Mouse (Mus musculus): Measurements from ENCODE around the gene H3f3a.

The H3f3a gene

DNA sequence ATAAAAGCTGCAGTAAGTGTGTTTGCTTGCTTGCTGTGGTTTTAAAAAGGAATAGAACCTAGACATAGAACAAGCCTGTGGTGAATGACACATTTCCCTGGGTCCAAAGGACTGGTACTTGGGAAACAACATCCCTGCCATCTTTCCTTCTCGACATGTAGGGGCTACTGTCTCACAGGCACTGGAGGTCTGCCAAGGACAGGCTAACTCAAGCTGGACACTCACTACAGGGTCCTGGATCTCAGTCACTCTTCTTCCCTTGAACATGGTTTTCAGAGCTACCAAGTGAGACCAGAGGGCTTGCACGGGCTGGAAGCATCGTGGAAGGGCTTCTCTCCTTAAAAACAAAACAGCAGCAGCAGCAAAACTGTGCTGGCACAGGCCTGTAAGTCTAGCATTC is 10.0 kb upstream of the H3f3a start:
- DNase-seq (ENCODE audit: low read depth in 2 of 2, low spot score in 2 of 2) = no peak

DNA sequence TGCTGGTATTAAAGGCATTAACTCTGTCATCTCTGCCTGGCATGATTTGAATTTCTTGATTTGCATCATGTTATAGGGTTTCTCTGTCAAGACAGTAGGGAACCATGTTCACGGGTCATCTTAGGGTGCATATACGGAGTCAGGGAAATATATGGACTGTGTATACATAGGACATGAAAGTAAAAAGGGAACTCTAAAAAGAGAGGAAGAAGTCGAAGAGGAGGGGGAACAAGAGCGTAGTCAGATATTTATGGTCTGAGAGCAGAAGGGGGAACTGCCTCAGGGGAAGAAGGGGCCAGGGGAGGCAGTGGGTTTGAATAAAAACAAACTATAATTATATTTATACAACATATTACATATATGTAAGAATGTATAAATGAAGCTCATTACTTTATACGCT is 8.5 kb upstream of the H3f3a start:
- DNase-seq (ENCODE audit: low read depth in 2 of 2, low spot score in 2 of 2) = no peak

DNA sequence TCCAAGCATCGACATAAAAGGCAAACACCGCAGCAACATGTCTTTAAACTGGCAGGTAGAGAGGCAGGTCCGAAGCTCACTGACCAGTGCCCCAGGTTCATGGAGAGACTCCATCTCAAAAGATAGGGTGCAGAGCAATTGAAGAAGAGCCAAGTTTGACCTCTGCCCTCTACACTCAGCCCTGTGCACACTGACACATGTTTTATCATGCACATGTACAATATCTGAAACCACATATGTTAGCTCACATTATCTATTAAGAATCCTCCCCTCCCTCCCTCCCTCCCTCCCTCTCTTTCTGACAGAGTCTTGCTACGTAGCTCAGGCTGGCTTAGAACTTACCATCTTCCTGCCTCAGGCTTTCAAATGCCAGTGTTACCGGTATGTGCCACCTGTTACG is 7.4 kb upstream of the H3f3a start:
- no peak for DNase-seq (ENCODE audit: low read depth in 2 of 2, low spot score in 2 of 2)

DNA sequence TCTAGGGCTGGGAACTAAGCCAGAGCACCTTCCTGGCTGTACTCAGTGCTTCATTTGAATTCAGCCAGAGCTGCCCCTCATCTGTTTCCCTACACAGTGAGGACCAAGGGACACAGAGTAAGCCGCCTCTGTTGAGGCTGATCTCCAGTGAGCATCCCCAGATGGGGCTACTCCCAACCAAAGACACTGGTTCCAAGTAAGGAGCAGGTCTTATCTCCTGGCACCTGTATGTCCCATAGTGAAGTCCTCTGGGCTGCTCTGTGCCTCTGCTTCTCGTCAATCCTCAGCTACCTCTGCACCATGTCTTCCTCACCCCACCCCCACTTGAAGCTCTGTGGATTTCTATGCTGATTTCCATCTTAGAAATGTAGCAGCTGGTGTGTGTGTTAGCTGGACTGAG is 4.3 kb upstream of the H3f3a start:
- no peak for DNase-seq (ENCODE audit: low read depth in 2 of 2, low spot score in 2 of 2)

DNA sequence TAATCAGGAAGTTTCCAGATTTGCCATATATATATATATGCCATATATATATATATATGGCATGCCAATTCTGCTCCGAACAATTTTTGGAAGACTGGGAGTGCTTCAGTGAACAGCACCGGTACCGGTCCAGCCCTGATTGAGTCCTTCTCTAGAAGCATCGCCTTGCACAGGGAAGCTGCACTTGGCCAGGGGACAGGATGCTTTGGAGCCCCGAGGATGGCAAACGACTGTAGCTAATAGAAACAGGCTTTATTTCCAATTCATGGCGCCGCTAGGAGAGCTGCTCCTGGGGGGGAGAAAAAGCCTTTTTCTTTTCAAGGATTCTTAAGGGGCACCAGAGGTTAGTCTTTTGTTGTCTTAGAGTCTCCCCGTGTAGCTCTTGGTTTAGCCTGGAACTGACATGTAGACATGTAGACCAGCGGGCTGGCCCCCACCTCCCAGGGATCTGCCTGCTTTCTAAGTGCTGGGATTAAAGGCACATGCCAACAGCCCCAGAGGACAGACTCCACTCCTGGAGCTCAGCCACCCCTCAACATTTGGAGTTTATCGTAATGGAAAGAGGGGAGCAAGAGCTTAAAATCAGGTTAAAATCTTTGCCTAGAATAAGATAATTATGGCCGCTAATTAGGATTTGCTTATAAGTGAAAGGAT is 1.8 kb upstream of the H3f3a start:
- DNase-seq (ENCODE audit: low read depth in 2 of 2, low spot score in 2 of 2) = no peak

DNA sequence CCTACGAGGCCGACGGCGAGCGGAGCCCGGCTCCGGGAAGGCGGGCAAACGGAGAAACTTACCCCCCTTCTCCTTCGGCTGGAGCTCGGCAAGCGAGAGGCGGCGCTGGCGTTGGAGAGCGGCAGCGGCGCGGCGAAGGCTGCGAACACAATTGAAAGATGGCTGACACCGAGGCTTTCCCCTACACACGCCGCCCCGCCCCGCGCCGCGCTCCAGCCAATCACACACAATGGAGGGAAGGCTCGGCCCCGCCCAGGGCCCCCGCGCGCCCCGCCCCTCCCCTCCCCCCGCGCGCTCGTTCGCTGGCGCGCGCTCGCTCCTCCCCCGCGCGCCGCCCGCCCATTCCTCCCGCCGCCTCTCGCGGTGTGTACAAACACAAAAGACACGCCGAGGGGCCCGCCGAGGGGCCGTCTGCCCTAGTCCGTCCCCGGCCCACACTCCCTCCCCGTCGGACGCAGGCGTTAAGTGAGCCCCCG is 296 bp downstream of the H3f3a start:
- peak; percentile 89 to 91 for DNase-seq (ENCODE audit: low read depth in 2 of 2, low spot score in 2 of 2)

DNA sequence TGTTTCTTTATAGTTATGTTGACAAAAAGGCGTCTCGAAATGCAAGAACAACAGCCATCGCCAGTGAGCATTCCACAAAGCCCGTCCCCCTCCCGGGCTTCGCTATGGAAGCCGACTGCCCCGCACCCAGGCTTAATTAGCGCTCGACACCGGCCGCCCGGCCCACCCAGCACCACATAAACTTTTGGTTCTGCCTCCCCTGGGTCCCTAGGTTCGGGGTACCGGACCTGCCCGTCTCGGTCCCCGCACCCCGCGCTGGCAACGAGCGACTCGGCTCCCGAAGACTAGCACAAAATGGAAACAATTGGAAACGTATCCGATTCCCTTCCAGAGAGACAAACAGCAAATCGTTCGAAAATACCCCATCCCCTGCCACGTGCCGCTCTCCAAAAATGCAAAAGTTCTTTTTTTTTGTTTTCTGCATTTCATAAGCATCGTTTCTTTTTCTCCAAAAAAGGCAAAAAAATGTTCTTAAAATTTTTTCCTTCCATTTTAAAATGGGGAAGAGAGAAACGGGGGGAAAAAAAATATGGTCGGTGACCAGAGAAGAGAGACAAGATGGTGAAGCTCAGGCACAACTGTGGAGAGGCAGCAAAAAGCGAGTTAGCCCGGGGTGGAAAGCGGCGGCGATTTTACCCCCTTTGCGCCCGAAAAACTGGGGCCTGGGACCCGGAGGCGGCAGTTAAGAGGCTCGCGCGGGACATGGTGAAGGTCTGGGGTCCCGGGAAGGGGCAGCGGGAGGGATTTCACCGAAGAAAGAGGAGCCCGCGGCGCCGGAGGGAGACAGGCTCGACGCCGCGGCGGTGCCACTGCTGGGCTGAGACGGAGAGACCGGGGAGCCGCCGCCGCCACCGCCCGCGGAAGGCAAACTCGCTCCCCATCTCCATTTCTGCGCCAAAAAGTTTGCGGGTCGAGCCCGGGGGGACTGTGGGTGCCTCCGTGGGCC is 1.0 kb downstream of the H3f3a start:
- peak; percentile 39 to 52 for DNase-seq (ENCODE audit: low read depth in 2 of 2, low spot score in 2 of 2)

DNA sequence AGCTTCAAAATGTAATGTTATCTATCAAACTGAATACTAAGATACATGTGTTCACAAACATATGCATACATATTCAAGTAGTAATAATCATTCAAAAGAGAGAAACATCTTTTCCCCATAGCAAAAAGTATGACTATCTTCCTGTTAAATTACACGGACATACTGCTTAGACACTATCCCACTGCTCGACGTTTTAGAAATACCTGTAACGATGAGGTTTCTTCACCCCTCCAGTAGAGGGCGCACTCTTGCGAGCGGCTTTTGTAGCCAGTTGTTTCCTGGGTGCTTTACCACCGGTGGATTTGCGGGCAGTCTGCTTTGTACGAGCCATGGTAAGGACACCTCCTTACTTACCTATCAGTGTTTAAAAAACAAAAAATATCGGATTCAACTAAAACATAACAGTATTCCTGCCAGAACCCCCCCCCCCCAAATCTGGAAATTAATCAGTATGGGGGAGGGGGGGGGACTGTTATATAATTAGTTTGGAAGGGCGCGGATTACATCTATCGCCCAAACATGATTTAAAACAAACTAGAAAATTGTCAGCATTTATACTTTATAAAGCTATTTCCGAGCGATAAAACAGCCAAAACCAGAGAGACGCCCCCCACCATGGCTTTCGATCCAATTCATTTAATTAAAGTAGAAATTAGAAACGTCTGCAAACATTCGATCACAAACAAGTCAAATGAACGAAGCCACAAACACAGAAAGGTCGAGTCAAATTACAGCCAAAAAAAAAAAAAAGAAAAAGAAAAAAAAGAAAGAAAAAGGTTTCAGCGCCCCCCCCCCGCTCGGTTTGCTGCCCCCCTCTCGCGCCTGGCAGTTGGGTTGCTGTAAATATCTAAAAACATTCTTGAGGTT is 1.9 kb downstream of the H3f3a start:
- peak; percentile 42 for DNase-seq (ENCODE audit: low read depth in 2 of 2, low spot score in 2 of 2)

DNA sequence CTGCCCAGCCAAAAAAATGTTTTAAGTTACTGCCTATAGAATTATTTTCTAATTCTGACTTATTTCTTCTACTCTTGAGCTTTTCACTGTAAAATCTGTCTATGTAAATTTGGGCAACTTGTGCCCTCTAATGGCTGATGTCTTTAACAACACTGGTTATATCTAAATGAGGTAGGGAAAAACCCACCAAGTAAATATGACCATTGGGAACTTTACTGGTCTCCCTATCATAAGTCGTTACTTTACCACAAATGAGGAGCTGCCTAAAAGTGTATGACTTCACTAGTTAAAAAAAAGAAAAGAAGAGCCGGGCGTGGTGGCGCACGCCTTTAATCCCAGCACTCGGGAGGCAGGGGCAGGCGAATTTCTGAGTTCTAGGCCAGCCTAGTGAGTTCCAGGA is 2.8 kb downstream of the H3f3a start:
- no peak for DNase-seq (ENCODE audit: low read depth in 2 of 2, low spot score in 2 of 2)

DNA sequence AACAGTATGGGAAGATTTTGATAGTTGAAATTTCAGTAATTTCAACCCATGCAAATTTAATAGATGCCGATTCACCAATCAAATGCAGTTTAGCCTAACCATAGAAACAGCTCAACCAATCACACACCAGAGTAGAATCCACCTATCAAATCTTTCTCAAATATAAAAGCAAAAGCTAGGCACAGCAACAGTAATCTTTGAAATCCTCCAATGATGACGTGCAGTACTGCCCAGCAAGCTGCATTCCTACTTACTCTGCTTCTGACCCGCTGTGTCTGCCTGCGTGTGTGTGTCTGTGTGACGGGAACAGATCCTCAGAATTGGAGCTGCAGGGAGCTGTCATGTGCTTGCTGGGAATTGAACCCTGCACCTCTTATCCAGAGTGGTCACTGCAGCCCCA is 4.9 kb downstream of the H3f3a start:
- DNase-seq (ENCODE audit: low read depth in 2 of 2, low spot score in 2 of 2) = no peak

DNA sequence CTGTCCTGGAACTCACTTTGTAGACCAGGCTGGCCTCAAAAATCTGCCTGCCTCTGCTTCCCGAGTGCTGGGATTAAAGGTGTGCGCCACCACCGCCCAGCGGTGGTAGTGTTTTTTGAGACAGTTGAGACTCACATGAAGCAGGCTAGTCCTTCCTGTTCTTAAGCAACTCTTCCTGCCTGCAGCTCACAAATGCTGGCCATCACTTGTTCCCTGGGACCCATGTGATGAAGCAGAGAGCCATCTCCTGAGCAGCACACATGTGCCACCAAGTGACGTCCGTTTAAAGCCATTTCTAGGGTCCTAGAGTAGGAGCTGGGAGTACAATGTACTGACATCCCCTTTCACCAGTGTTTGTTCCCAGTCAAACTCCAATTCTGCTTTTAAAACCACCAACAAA is 9.9 kb downstream of the H3f3a start:
- no peak for DNase-seq (ENCODE audit: low read depth in 2 of 2, low spot score in 2 of 2)

DNA sequence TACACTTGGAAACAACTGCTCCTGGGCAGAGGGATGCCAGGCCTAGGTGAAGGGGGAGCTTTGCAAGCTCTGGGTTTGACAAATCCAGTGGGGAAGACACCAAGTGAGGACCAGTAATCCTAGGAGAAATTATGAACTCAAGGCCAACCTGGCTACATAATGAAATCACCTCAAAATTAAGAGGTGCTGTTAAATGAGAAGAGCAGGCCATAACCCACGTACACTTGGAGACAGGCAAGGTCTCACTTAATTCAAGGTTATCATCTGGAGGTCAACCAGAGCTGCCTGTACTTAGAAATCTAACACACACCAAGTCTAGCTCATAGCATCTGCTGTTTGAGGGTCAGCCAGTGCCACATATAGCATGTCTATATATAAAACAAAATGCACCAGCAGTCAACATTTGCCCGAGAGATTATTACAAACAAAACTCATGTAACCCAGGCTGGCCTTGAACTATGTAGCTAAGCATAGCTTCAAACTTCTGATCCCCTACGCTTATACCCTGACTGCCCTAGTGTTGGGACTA is 12.2 kb downstream of the H3f3a start:
- no peak for DNase-seq (ENCODE audit: low read depth in 2 of 2, low spot score in 2 of 2)

DNA sequence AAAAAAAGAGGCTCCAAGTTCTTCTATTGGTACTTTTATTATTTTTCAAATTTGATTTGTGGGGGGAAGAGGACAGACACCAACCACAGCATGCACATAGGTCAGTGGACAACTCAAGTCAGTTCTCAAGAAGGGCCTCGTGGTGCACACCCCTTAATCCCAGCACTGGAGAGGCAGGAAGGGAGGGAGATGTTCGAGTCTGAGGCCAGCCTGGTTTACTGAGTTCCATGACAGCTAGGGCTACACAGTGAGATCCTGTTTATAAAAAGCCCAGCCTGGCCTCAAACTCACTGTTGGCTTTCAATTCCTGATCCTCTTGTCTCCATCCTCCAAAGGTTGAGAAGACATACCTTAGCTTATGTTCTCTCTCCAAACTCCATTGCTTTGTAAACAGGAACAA is 12.9 kb downstream of the H3f3a start:
- no peak for DNase-seq (ENCODE audit: low read depth in 2 of 2, low spot score in 2 of 2)

DNA sequence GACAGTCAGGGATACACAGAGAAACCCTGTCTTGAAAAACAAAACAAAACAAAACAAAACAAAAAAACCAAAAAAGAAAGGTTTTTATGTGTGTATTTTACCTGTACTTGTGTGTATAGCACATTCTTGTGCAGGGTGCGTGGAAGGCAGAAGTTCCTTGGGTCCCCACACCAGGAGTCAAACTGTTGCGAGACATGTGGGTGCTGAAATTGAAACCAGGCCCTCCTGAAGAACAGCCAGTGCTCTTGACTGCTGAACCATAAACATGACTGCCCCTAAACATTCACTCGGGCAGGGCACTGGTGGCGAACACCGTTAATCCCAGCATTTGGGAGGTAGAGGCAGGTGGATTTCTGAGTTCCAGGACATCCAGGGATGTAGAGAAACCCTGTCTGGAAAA is 13.7 kb downstream of the H3f3a start:
- no peak for DNase-seq (ENCODE audit: low read depth in 2 of 2, low spot score in 2 of 2)

DNA sequence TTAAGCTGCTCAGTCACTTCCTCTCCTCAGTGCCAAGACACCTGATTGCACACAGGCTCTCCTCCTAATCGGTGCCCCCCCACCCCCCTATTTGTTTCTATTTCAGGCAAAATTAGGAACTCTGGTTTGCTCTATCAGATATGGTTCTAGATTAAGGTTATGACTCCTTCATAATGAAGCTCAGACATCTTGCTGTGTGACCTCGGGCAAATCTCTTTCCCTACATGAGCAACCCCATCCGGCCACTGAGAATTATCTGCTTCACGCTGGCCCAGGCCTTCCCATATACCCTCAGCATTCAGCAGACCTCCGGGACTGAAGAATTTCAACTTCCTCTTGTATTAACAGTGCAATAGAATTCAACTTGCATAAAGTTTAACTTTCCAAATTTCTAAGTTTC is 14.5 kb downstream of the H3f3a start:
- DNase-seq (ENCODE audit: low read depth in 2 of 2, low spot score in 2 of 2) = no peak

DNA sequence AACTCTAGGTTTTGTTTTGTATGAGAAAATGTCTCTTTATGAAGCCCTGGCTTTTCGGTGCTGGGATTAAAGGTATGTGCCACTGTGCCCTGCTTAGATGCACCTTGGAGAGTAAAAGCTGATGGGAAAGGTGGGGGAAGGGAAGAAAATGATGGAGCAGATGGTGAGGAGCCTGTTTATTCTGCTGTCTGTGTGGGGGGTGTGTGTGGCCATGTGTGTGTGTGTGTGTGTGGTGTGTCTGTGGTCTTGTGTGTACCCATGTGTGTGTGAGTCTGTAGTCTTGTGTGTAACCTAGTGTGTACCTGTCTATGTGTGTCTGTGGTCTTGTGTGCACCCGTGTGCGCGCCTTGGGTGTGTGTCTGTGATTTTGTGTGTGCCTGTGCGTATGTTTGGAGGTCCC is 15.1 kb downstream of the H3f3a start:
- DNase-seq (ENCODE audit: low read depth in 2 of 2, low spot score in 2 of 2) = no peak

DNA sequence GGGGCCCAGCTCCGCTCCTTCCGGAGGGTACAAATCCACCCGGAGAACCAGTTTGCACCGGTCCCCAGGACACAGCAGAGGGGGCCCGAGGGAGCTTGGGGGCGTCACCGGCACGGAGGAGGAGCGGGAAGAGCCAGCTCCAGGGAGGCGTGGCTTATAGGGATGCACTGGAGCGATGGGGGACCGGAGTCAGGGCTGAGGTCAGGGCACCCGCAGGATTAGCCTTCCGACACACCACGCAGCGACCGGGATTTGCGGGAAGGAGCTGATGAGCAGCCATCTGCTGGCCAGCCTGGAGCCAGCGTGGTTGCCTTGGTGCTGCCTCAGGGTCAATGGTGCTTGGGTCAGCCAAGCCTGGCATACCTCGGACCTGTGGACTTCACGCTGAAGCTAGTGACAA is 19.6 kb downstream of the H3f3a start:
- DNase-seq (ENCODE audit: low read depth in 2 of 2, low spot score in 2 of 2) = no peak

DNA sequence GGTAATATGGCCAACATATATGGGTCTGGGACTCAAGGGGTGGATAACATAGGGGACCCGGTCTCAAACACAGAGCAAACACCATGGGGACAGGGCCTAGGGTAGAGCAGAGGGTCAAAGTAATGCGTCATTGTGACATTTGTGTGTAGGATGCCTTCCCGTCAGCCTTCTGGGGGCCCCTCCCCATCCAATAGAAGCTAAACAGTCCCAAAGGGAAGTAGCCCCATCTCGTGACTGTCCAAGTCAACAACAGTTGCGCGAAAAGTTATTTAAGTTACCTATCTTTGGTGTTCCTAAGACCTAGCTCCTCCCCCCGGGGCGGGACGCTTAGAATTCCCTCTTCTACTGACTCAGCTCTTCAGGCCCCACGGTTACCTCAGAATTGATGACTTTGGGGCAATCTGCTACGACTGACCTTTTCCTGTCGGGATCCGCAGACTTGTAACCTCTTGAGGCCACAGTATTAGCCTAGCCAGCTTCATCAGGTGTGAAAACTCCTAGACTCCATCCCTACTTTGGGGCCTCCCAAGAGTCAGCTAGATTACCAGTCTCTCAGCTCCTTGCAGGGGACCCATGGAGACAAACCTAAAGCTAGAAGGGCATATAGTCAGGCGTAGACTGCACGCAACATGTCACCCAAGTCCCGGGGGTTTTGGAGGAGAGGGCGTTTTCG is 20.2 kb downstream of the H3f3a start:
- DNase-seq (ENCODE audit: low read depth in 2 of 2, low spot score in 2 of 2) = no peak

DNA sequence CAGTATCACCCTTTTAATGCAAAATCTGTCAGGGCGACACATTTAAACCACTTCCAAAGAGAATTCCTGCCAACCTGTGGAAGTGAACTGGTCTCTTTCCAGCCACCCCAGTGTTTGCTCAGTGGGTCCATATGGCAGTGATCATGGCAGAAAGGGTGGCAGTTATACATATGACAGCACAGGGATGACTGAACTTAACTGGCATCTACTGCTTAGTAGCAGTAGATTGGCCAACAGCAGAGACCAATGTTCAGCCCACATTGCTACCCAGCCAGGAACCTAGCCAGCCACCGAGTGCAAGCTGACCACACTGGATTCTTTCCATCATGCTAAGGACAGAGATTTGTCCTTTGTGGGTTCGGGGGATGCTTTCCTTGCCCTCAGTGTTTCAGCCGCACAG is 20.9 kb downstream of the H3f3a start:
- DNase-seq (ENCODE audit: low read depth in 2 of 2, low spot score in 2 of 2) = no peak

DNA sequence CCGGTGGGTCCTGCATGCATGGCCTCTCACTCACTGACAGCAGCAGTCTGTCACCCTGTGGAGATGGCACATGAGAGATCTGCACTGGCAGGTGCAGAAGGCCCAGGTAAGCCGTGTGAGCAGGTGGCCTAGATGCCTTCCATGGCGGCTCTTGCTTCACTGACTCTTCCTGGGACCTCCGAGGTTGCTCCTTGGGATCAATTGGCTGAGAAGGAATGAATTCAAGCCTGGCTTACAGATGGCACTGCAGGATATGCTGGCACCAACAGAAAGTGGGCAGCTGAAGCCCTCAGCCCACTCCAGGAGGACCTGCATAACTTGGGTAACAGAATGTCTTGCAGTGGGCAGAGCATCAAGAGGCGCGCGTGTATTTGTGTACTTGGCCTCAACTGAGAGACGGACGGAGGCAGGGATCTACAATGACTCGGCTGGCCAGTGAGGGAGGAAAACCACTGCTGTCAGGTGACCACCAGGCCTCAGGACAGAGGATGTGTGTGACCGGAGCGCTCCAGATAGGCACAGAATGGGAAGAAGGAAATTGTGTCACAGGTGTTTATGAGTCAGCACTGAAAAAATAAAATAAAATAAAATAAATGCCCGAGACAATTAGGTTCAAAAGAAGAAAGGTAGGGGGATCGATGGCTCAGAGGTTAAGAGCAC is 21.8 kb downstream of the H3f3a start:
- no peak for DNase-seq (ENCODE audit: low read depth in 2 of 2, low spot score in 2 of 2)

Data from CD8-positive naive resting alpha-beta T cell, adult 2 months (primary cell).